Mouse (Mus musculus) spleen, postnatal 4 days (tissue): Measurements from ENCODE around the gene Atad3a.

Source experiments
- DNase-seq, 2 experiments: peaks; one replicate each; pipeline ENCODE4 v3.0.0; 2022; ENCODE audit warnings: low spot score in 2 of 2

The Atad3a gene

DNA sequence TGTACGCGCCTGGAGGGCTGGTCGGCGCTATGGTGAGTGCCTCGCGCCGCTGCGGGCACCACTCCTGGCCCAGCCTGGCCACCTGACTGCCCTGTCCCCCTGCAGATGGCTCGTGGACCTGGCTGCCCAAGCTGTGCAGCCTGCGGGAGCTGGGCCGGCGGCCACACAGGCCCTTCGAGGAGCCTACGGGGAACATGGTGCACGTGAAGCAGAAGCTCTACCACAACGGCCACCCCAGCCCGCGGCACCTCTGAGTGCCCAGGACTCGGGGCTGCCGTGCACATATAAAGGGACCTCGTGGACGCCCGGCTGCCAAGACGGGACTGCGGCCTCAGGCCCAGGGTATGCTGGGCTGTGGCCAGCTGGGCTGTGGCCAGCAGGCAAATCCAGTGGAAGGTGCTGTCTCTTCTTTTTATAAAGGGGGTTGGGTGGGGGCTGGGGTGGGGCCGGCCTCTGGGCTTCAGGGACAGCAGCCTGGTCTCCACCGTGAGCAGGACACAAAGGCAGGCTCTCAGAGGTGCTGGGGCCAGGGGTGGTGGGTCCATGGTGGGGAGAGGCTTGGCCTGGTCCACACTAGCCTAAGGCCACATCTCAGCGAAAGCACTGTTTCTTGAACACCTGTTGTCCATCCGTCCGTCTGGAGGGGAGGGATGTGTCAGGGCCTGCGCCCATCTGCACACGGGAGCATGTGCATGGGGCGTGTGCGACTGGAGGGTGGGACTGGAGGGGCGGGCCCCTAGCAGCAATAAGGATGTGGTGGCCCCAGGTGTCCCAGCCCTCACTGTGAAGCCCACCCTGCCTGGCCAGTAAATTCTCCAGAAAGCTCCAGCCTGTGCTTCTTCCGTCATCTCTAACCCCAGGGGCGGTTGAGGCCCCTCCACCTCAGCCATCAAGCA lies 20.9 kb downstream of the Atad3a start:
- no peak for DNase-seq

DNA sequence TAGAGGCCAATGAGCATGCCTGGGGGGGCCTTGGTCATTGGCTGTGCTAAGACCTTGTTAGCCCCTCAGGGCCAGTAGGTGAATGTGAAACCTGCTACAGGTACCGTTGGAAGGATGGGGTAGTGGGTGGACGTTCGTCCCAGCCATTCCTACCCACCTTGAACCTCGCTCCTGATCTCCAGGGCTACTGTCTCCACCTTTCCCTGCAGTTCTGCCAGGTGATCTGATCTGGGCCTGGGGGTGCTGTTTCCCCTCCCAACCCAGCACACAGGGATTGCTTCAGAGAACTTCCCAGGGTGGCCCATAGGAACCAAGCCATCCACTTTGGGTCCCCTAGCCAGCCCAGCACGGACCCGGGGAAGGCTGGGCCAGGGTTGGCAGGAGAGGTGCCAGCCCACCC lies 21.7 kb downstream of the Atad3a start:
- DNase-seq, result no peak

DNA sequence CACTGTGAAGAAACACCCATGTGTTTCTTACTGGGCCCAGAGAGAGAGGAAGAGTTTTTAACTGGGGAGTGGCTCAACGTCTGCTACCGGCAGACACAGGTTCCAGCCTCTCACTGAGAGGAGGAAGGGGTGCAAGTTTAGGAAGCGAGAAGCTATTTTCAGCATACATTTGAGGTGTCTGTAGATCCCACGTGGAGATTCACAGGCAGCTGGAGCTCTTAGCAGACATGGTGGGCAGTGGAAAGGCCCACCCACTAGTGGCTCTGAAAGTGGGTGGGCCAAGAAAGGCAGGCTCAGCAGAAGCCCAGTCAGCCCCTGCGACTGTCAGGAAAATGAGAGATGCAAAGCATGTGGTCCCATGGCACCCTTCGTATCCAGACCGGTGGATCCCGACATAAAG lies 22.6 kb downstream of the Atad3a start:
- no peak for DNase-seq

- DNase-seq, result no peak
These were observed 24.5 kb downstream of the Atad3a start for GRCm38 (mm10) chr4:155736421-155736820.

DNA sequence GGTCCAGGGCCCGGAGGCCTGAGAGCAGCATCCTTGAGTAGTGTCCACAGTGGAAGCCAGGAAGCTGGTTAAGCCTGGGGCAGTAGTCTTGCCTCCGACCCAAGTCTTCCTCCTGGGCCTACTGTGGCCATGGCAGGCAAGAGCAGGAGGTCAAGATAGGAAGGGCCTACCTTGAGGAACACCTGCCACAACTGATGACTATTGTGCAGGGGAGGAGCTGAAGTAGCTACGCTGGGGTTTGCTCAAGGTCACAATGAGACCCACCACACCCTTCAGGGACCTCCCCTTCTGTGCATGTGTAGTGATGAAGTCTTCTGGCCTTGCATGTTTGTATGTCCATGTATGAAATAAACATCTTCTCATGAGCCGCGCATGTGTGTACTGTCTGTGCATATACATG lies 25.1 kb downstream of the Atad3a start:
- no peak for DNase-seq

- DNase-seq, result peak; percentile 28 to 73
These were observed 25.8 kb downstream of the Atad3a start for GRCm38 (mm10) chr4:155734951-155735702.

GRCm38 (mm10) chr4:155734350-155734941 lies 26.4 kb downstream of the Atad3a start, which contains the start of gene Tmem240:
Gene Tmem240, plus strand, starts transcription at chr4:155734800.
- DNase-seq, result peak; percentile 68 to 81

- no peak for DNase-seq
These were observed 27.6 kb downstream of the Atad3a start for GRCm38 (mm10) chr4:155733267-155733666.

DNA sequence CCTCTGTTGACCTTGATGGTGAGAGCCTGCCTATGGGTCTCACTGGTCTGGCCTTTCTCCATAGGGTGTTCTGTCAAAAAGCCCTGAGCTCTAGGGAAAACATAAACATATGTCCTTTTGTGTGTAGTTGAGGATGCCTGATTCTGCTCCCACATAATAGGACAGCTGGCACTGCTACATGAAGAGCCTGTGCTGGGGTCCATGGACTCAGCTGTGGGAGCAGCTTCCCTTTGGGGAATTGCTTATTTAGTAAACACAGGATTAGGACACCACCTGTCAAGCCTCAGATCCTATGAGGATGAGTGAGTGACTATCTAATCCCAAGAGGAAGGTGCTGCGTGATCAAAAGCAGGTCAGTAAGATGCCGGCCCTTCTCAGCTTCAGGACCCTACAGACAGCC lies 32.9 kb downstream of the Atad3a start:
- no peak for DNase-seq

DNA sequence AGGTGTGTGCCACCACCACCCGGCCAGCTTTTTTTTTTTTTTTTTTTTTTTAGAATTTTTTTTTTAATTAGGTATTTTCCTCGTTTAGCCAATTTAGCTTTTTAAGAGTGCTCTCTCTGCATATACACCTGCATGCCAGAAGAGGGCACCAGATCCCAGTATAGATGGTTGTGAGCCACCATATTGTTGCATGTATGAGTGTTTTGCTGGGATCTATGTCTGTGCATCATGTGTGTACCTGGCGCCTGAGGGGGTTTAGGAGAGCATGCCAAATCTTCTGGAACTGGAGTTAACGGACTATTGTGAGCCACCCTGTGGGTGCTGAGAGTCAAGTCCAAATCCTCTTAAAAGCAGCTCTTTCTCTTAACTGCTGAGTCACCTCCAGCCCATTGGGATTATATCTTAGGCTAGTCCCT lies 39.2 kb downstream of the Atad3a start:
- no peak for DNase-seq

- DNase-seq, result no peak
These were observed 50.2 kb downstream of the Atad3a start for GRCm38 (mm10) chr4:155710521-155711252.

- DNase-seq, result no peak
These were observed 51.9 kb downstream of the Atad3a start for GRCm38 (mm10) chr4:155708988-155709387.

DNA sequence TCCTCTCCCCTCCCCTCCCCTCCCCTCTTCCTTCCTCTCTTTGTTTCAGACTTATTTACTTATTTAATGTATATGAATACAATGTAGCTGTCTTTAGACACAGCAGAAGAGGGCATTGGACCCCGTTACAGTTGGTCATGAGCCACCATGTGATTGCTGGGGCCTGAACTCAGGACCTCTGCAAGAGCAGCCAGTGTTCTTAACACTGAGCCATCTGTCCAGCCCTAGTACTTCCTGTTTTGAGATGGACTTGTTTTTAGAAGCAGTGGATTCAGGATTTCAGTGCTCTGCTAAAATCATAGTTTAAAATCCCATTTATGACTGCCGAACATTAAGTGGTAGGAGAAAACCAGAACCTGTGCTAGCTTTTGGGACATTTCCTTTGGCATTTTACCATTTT lies 52.3 kb downstream of the Atad3a start:
- DNase-seq, result no peak

DNA sequence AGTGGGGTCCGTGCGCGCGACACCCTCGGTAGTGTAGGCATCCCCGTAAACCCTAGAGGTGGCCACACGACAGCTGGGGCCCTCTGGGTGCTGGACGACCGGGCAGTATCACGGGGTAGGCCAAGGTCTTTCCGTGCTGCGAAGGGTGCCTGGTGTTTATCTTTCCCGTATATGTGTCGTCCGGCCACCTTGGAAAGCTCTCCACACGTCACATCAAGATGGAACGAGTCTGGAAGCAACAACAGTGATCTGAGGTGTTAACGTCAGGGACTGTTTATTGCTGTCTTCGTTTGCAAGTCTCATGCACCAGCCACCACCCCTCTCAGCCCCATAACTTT lies 55.3 kb downstream of the Atad3a start:
- peak in 1 of 2 experiments; percentile 41 for DNase-seq

DNA sequence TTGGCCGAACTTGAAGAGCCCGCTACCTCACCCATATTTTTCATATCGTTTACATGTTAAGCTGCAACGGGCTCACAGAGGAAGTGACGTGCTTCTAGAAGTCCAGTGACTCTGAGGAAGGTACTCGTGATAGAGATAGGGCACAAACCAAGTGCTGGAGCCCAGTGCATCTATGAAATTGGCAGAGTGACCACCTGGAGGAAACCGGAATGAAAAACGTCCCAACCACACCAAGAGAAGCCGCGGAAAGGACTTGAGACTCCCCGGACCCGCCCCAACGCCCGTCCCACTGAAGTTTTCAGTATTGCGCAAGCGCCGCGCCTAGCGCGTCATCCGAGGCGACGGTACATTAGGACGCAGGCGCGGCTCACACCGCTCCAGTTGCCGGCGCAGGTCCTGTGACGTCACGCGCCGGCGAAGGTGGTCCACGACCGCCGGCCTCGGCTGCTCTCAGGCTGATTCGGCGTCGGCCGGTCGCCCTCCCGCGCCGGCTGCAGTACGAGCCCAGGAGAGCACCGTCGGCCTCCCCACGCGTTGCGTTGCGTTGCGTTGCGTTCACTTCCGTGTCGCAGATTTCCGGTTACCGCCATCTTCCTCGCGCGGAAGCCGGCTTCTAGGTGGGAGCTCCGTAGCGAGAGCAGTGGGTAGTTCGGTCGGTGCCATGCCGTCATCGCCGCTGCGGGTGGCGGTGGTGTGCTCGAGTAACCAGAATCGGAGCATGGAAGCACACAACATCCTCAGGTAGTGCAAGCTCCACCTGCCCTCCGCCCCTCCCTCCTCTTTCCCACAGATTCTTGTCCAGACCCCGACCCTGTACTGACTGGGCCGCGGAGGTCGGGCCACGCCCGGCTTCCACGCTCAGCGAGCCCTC lies 55.9 kb downstream of the Atad3a start, which contains the start of gene Ssu72:
Gene Ssu72, plus strand, starts transcription at position 80 of the 871 bp plus-strand sequence.
- peak; percentile 92 to 97 for DNase-seq

GRCm38 (mm10) chr4:155703425-155703929 lies 57.4 kb downstream of the Atad3a start:
- DNase-seq, result no peak

DNA sequence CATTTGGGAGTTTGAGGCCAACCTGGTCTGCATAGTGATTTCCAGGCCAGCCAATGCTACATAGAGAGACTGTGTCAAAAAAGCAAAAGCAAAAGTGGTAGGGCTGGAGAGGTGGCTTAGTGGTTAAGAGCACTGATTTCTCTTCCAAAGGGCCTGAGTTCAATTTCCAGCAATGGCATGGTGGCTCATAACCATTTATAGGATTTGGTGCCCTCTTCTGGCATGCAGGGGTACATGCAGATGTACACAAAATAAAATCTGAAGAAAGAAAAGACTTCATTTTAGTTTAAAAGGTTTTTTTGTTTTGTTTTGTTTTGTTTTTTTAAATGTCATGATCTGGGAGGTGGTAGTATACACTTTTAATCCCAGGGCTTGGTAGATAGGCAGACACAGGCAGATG lies 60.5 kb downstream of the Atad3a start:
- no peak for DNase-seq

GRCm38 (mm10) chr4:155696261-155697255 lies 64.3 kb downstream of the Atad3a start:
- DNase-seq, result no peak

- DNase-seq, result no peak
These were observed 65.3 kb downstream of the Atad3a start for GRCm38 (mm10) chr4:155695531-155696062.
